Mouse (Mus musculus): Measurements from ENCODE around the gene Xiap. TPM values are rescaled to one million over a fixed set of nuclear protein-coding genes. Genes with fewer than 3 reads are reported as not detected.

Gene Xiap
- polyA plus RNA-seq, 1 experiment from 2014 or later = 10.0 TPM

- Histone ChIP-seq H3K27me3 (ENCODE audit: low read depth, poor library complexity, severe bottlenecking) (no peaks in the 10 kb centered on the region), H3K36me3 (no peaks in the 10 kb centered on the region), H3K9me3 (replicated peaks) (no peaks in the 10 kb centered on the region), H3K27ac (no peak overlapping the region), H3K4me3 (no peak overlapping the region), H3K4me1 (no peaks in the 10 kb centered on the region)
- no peak for DNase-seq (ENCODE audit: low spot score)
- 87% methylated on average over 5 of the region's 5 CpGs for WGBS
Observed at GRCm38 (mm10) chrX:42050652-42051643, 8.5 kb upstream of the Xiap start.

GRCm38 (mm10) chrX:42057012-42057411, 2.5 kb upstream of the Xiap start:
- Histone ChIP-seq H3K4me3 (no peak overlapping the region), H3K4me1 (no peaks in the 10 kb centered on the region), H3K27ac (no peak overlapping the region), H3K9me3 (replicated peaks) (no peaks in the 10 kb centered on the region), H3K27me3 (ENCODE audit: low read depth, poor library complexity, severe bottlenecking) (no peaks in the 10 kb centered on the region), H3K36me3 (no peaks in the 10 kb centered on the region)
- DNase-seq (ENCODE audit: low spot score) = no peak
- 78% methylated on average over 5 of the region's 5 CpGs for WGBS

DNA sequence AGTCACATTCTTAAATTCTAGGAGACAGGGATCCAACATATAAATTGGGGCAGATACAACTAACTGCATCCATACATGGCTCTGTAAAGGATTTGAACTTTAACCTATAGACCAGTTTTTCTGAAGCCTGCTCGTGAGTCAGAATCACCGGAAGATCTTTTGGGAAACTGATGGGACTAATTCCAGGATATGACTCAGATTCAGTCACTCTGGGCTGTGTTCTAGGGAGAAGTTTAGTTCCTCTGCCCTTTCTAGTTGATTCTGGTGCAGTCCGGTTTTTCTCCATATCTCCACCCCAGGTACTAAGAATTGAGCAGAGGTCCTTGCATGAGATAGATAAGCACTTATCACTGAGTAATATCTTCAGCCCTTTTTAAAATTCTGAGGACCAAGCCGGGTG, 1.6 kb upstream of the Xiap start:
- Histone ChIP-seq H3K27ac (no peak overlapping the region), H3K4me1 (no peaks in the 10 kb centered on the region), H3K27me3 (ENCODE audit: low read depth, poor library complexity, severe bottlenecking) (no peaks in the 10 kb centered on the region), H3K4me3 (no peak overlapping the region), H3K9me3 (replicated peaks) (no peaks in the 10 kb centered on the region), H3K36me3 (no peaks in the 10 kb centered on the region)
- DNase-seq (ENCODE audit: low spot score) = no peak
- WGBS = 88% methylated on average over 4 of the region's 4 CpGs

DNA sequence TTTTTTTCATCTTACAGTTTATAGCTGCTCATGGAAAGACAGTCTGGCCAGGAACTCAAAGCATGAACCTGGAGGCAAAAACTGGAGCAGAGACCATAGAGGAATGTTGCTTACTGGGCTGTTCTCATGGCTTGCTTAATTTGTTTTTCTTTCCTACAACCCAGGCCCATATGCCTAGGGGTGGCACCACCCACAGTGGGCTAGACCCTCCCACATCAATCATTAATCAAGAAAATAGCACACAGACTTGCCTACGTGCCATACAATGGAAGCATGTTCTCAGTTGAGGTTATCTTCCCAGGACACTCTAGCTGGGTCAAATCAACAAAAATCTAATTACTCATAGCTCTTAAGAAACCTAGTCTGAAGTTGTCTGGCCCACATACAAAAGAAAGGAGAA, 4.1 kb downstream of the Xiap start:
- H3K27ac ChIP-seq = no peak overlapping the region
- H3K27me3 ChIP-seq (ENCODE audit: low read depth, poor library complexity, severe bottlenecking) = no peaks in the 10 kb centered on the region
- H3K36me3 ChIP-seq = no peaks in the 10 kb centered on the region
- DNase-seq (ENCODE audit: low spot score) = no peak
- H3K4me1 ChIP-seq = no peaks in the 10 kb centered on the region
- no peaks in the 10 kb centered on the region for H3K9me3 ChIP-seq (replicated peaks)
- WGBS = 82% methylated on average over 1 of the region's 1 CpGs
- H3K4me3 ChIP-seq = no peak overlapping the region

DNA sequence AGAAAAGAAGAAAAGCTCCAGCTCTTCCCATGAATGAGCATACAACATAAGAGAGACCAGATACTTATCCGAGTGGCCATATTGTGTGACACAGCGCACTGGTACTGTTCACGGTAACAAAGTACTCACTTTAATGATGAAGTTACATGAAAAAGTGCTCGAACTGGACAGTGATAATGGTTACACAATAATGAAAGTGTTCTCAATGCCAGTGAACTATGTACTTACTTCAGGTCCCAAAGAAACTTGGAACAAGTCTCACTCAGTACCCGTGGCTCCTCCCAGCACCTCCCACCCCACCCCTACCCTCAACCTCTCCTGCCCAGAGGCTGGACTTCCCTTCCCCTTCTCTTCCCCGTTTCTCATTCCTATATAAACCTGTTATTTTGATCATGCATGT, 5.6 kb downstream of the Xiap start:
- Histone ChIP-seq H3K27me3 (ENCODE audit: low read depth, poor library complexity, severe bottlenecking) (no peaks in the 10 kb centered on the region), H3K9me3 (replicated peaks) (no peaks in the 10 kb centered on the region), H3K36me3 (no peaks in the 10 kb centered on the region), H3K27ac (no peak overlapping the region), H3K4me3 (no peak overlapping the region), H3K4me1 (no peaks in the 10 kb centered on the region)
- 87% methylated on average over 6 of the region's 6 CpGs for WGBS
- no peak for DNase-seq (ENCODE audit: low spot score)

DNA sequence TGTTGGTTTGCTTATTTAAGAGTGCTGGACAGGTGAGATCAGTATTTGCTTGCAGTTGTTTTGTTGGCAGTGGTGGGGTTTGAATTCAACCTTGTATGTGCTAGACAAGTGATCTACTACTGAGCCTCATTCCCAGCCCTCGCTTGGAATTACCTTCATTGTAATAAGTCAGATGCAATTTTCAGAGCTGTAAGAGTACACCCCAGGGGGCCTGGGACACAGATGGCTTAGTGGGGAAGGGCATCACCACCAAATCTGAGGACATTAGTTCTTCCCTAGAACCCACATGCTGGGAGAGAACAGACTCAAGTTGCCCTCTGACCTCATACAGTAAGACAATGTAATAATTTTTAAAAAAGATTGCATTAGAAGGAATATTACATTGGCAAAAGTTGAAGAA, 7.3 kb downstream of the Xiap start:
- no peak for DNase-seq (ENCODE audit: low spot score)

DNA sequence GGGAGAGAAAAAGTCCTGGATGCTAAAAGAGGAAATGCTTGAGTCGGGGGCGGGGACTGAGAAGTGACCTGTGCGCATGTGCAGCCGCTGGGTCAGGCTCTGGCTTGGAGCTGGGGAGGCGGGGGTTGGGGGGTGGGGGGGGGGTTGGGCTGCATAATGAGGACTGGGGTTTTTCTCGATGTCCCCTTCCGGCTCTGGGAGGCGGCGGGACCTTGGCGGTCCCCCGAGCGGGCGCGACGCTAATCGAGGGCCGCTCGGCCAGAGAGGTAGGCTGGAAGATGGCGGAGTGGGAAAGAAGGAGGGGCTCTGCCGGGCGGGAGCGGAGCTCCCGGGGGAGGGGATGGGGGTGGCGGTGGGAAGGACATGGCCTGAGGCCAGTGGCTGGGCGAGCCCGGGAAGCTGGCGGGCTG, 8.3 kb downstream of the Xiap start:
- H3K9me3 ChIP-seq (replicated peaks) = no peaks in the 10 kb centered on the region

More for the DNA sequence above, 7.3 kb downstream of the Xiap start:
- Histone ChIP-seq H3K4me1 (no peaks in the 10 kb centered on the region), H3K4me3 (no peak overlapping the region), H3K27me3 (ENCODE audit: low read depth, poor library complexity, severe bottlenecking) (no peaks in the 10 kb centered on the region), H3K36me3 (0 out of 2 replicates have a peak, but pooled peaks cover 4% of the 10 kb centered on the region), H3K27ac (no peak overlapping the region), H3K9me3 (replicated peaks) (no peaks in the 10 kb centered on the region)
- 81% methylated on average over 1 of the region's 1 CpGs for WGBS

DNA sequence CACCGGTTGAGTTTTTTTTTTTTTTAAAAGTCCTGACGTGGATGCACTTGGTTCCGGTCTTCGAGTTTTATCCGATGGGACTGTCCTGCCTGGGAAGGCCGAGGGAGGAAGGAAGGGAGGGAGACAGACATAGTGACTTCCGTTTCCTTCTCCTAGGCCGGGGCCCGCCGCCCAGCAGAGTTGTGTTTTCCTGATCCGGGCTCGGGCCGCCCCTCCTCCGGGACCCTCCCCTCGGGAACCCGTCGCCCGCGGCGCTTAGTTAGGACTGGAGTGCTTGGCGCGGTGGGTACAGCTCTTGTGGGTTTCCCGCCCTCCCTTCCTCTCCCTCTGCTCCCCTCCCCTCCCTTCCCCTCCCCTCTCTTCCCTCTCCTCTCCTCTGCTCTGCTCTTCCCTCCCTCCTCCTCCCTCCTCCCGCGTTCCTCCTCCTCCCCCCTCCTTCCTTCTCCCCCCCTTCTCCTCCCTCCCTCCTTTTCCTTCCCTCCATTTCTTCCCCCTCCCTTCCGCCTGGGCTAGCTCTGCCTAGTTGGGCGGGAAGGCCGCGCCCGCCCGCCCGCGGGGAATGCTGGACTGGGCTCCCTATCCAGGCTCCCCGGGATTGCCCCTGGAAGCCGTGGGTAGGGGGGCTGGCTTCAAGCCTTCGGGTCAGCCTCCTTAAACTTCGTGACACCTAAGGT, 8.9 kb downstream of the Xiap start:
- DNase-seq (ENCODE audit: low spot score) = peak; percentile 82
- peaks cover 14% of the 10 kb centered on the region for H3K36me3 ChIP-seq
- peak overlapping the region; percentile 91 for H3K27ac ChIP-seq
- no peaks in the 10 kb centered on the region for H3K9me3 ChIP-seq (replicated peaks)
- no peaks in the 10 kb centered on the region for H3K4me1 ChIP-seq
- 13% methylated on average over 25 of the region's 37 CpGs for WGBS
- peak overlapping the region; percentile 53 for H3K4me3 ChIP-seq
- H3K27me3 ChIP-seq (ENCODE audit: low read depth, poor library complexity, severe bottlenecking) = no peaks in the 10 kb centered on the region

More for the DNA sequence above, 8.3 kb downstream of the Xiap start:
- Histone ChIP-seq H3K36me3 (peaks cover 9% of the 10 kb centered on the region; the same call in 1 of the 2 replicates), H3K27ac (peak overlapping the region; percentile 91), H3K4me3 (peak overlapping the region; percentile 53), H3K4me1 (no peaks in the 10 kb centered on the region), H3K27me3 (ENCODE audit: low read depth, poor library complexity, severe bottlenecking) (no peaks in the 10 kb centered on the region)
- 9% methylated on average over 21 of the region's 27 CpGs for WGBS
- peak; percentile 80 for DNase-seq (ENCODE audit: low spot score)

DNA sequence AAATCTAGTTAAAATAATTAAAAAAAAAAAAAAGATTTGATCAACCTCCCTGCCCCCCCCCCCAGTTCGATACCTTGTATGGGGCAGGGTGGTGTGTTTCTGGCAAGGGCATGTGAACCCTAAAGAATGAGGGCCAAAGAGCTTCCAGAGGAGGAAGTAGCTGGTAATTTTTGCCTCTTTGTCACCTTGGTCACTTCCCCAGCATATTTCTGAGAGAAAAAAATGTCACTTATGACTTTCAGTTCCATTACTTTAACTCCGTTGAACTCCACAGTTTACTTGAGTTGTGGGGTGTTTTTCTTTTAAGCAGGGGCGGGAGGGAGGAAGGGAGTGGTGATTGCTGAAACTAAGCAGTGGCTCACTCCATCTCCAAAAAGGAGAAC, 9.4 kb downstream of the Xiap start:
- no peaks in the 10 kb centered on the region for H3K9me3 ChIP-seq (replicated peaks)
- WGBS = 19% methylated on average over 3 of the region's 3 CpGs
- H3K4me3 ChIP-seq = peak overlapping the region; percentile 53
- no peaks in the 10 kb centered on the region for H3K4me1 ChIP-seq
- H3K27ac ChIP-seq = peak overlapping the region; percentile 91
- H3K27me3 ChIP-seq (ENCODE audit: low read depth, poor library complexity, severe bottlenecking) = no peaks in the 10 kb centered on the region
- peaks cover 15% of the 10 kb centered on the region for H3K36me3 ChIP-seq
- DNase-seq (ENCODE audit: low spot score) = no peak

GRCm38 (mm10) chrX:42087731-42088130, 28.3 kb downstream of the Xiap start:
- H3K27me3 ChIP-seq (ENCODE audit: low read depth, poor library complexity, severe bottlenecking) = no peaks in the 10 kb centered on the region
- H3K9me3 ChIP-seq (replicated peaks) = no peaks in the 10 kb centered on the region
- H3K4me3 ChIP-seq = no peak overlapping the region
- peaks cover 5% of the 10 kb centered on the region; the same call in 1 of the 2 replicates for H3K36me3 ChIP-seq
- H3K27ac ChIP-seq = no peak overlapping the region
- H3K4me1 ChIP-seq = no peaks in the 10 kb centered on the region
- 89% methylated on average over 8 of the region's 8 CpGs for WGBS
- no peak for DNase-seq (ENCODE audit: low spot score)

DNA sequence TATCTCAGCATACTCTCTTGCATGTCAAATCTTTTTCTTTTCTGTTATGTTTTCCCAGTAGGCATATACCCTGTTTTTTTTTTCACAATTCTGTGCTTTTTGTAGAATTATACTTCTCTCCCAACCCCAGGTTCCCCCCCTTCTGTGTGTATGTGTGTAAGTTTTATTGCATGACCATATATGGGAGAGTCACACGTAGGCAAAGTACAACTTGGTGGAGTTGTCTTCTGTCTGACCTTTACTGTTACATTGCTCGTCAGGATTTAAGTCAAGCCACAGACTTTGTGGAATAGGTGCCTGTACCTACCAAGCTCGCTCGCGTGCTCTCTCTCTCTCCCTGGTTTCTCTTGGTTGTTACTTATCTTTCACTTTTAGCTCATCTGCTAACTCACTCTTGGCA, 28.7 kb downstream of the Xiap start:
- WGBS = 83% methylated on average over 5 of the region's 5 CpGs
- Histone ChIP-seq H3K36me3 (peaks cover 5% of the 10 kb centered on the region; the same call in 1 of the 2 replicates), H3K27ac (no peak overlapping the region), H3K4me3 (no peak overlapping the region), H3K4me1 (no peaks in the 10 kb centered on the region), H3K27me3 (ENCODE audit: low read depth, poor library complexity, severe bottlenecking) (no peaks in the 10 kb centered on the region), H3K9me3 (replicated peaks) (no peaks in the 10 kb centered on the region)
- no peak for DNase-seq (ENCODE audit: low spot score)

DNA sequence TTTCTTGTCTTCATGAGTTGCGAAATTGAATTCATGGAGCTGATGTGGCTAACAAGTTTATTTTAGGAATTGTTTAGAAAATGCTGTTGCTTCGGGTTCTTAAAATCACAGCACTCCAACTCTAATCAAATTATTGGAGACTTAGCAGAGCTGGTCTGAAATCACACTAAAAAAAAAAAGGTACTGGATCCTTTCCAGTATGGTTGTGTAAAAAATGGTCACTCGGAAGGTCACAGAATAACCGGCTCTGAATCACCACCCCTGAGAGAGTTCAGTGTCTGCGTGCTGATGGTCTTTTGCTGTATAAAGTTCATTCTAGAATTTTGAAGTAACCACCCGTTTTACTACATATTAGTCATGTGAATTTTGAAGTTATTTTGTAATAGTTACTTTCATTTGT, 47.7 kb downstream of the Xiap start:
- Histone ChIP-seq H3K27ac (no peak overlapping the region), H3K27me3 (ENCODE audit: low read depth, poor library complexity, severe bottlenecking) (no peaks in the 10 kb centered on the region), H3K4me1 (no peaks in the 10 kb centered on the region), H3K4me3 (no peak overlapping the region), H3K36me3 (peaks cover 50% of the 10 kb centered on the region), H3K9me3 (replicated peaks) (no peaks in the 10 kb centered on the region)
- DNase-seq (ENCODE audit: low spot score) = no peak
- 93% methylated on average over 6 of the region's 6 CpGs for WGBS

GRCm38 (mm10) chrX:42110585-42110984, 51.1 kb downstream of the Xiap start:
- WGBS = 88% methylated on average over 1 of the region's 1 CpGs
- H3K4me3 ChIP-seq = no peak overlapping the region
- H3K9me3 ChIP-seq (replicated peaks) = no peaks in the 10 kb centered on the region
- no peaks in the 10 kb centered on the region for H3K27me3 ChIP-seq (ENCODE audit: low read depth, poor library complexity, severe bottlenecking)
- H3K27ac ChIP-seq = no peak overlapping the region
- H3K36me3 ChIP-seq = peaks cover 20% of the 10 kb centered on the region
- H3K4me1 ChIP-seq = no peaks in the 10 kb centered on the region
- no peak for DNase-seq (ENCODE audit: low spot score)

All from limb, embryonic 10.5 days (tissue).